Mouse (Mus musculus): Measurements from ENCODE around the gene Timm22. TPM values are rescaled to one million over a fixed set of nuclear protein-coding genes. Genes with fewer than 3 reads are reported as not detected.

The Timm22 gene
- polyA plus RNA-seq, 1 experiment from 2014 or later: 117 TPM

Other genes starting within 250 kb of the Timm22 start
- gene Vps53, start 227.3 kb upstream of the Timm22 start, polyA plus RNA-seq (2014; fragmentation: Nextera tagmentation; extraction: Ambion mirVana): 42.5 and 45.7 TPM in 2 replicates
- 114 and 117 TPM in 2 replicates for gene Fam57a, start 227.3 kb upstream of the Timm22 start, polyA plus RNA-seq (2014; fragmentation: Nextera tagmentation; extraction: Ambion mirVana)
- gene Dbil5, start 189.3 kb upstream of the Timm22 start, polyA plus RNA-seq (2014; fragmentation: Nextera tagmentation; extraction: Ambion mirVana): 1.2 and 2.0 TPM in 2 replicates
- 37.5 and 42.9 TPM in 2 replicates for gene Gemin4, start 189.3 kb upstream of the Timm22 start, polyA plus RNA-seq (2014; fragmentation: Nextera tagmentation; extraction: Ambion mirVana)
- 29.6 and 29.9 TPM in 2 replicates for gene Mrm3, start 163.2 kb upstream of the Timm22 start, polyA plus RNA-seq (2014; fragmentation: Nextera tagmentation; extraction: Ambion mirVana)
- gene Glod4, start 163.2 kb upstream of the Timm22 start, polyA plus RNA-seq (2014; fragmentation: Nextera tagmentation; extraction: Ambion mirVana): 147 and 161 TPM in 2 replicates
- 45.8 and 51.4 TPM in 2 replicates for gene Nxn, start 7.8 kb upstream of the Timm22 start, polyA plus RNA-seq (2014; fragmentation: Nextera tagmentation; extraction: Ambion mirVana)
- gene Abr, start 215.4 kb downstream of the Timm22 start, polyA plus RNA-seq (2014; fragmentation: Nextera tagmentation; extraction: Ambion mirVana): 41.1 and 44.3 TPM in 2 replicates

All from intestine, embryonic 14.5 days (tissue).